9 mouse cellular contexts compared by ENCODE assay signal in genomic region chr15:62496193-62496592, GRCm38 (mm10).
DNase-seq lines count a peak whose midpoint lies in the region; ATAC-seq and TF ChIP-seq lines count a peak whose summit lies in the region.
"Had no signal": no experiment of that assay in that cellular context is flagged by ENCODE, and none has a peak within 500 bp of the region (broad histone marks: within the 10 kb centered on the region; RNA-seq: fewer than 3 reads in every experiment).

No protein-coding gene starts in this region.

- ATAC-seq in lung, embryonic 16.5 days (ENCODE audit: low read depth): peak; percentile 81
- ATAC-seq in hindbrain, embryonic 14.5 days (ENCODE audit: low FRiP score): no peak
- no peak for ATAC-seq in intestine, postnatal 0 days

- WGBS in lung, embryonic 16.5 days: 12% methylated on average over 4 of the region's 4 CpGs
- 10% methylated on average over 4 of the region's 4 CpGs for WGBS in hindbrain, embryonic 14.5 days
- 28% methylated on average over 4 of the region's 4 CpGs for WGBS in intestine, postnatal 0 days

- H3K4me3 ChIP-seq in lung, embryonic 16.5 days (ENCODE audit: low read length): no peak overlapping the region
- H3K4me3 ChIP-seq in hindbrain, embryonic 14.5 days (replicated peaks; ENCODE audit: low read length): no peak overlapping the region
- H3K4me3 ChIP-seq in intestine, postnatal 0 days (ENCODE audit: low read depth, low read length): no peak overlapping the region

- 0 out of 2 replicates have a peak, but pooled peaks cover 2% of the 10 kb centered on the region for H3K4me1 ChIP-seq in lung, embryonic 16.5 days (replicated peaks; ENCODE audit: control insufficient read depth, insufficient read depth, low read length)
- peaks cover 9% of the 10 kb centered on the region; the same call in 1 of the 2 replicates for H3K4me1 ChIP-seq in hindbrain, embryonic 14.5 days (replicated peaks; ENCODE audit: control insufficient read depth, insufficient read depth, low read length)
- no peaks in the 10 kb centered on the region for H3K4me1 ChIP-seq in intestine, postnatal 0 days (replicated peaks; ENCODE audit: control insufficient read depth, insufficient read depth, low read length)

- H3K36me3 ChIP-seq in lung, embryonic 16.5 days (ENCODE audit: control insufficient read depth, insufficient read depth, low read length): no peaks in the 10 kb centered on the region
- H3K36me3 ChIP-seq in hindbrain, embryonic 14.5 days (replicated peaks; ENCODE audit: control insufficient read depth, insufficient read depth): no peaks in the 10 kb centered on the region
- H3K36me3 ChIP-seq in intestine, postnatal 0 days (ENCODE audit: control insufficient read depth, insufficient read depth): no peaks in the 10 kb centered on the region

- TF ChIP-seq CTCF in intestine, postnatal 0 days (IDR thresholded peaks at IDR 0.05; ENCODE audit: low read depth): no peak

- H3K27ac ChIP-seq in lung, embryonic 16.5 days (ENCODE audit: low read length): no peak overlapping the region
- H3K27ac ChIP-seq in hindbrain, embryonic 14.5 days: no peak overlapping the region
- H3K27ac ChIP-seq in intestine, postnatal 0 days (ENCODE audit: low read depth, low read length): no peak overlapping the region
- H3K27ac ChIP-seq: liver, embryonic 14.5 days had no signal

- no peaks in the 10 kb centered on the region for H3K27me3 ChIP-seq in lung, embryonic 16.5 days (ENCODE audit: control insufficient read depth, insufficient read depth, low read depth, low read length)
- H3K27me3 ChIP-seq in hindbrain, embryonic 14.5 days (ENCODE audit: control insufficient read depth, insufficient read depth, low read length): no peaks in the 10 kb centered on the region
- no peaks in the 10 kb centered on the region for H3K27me3 ChIP-seq in intestine, postnatal 0 days (replicated peaks; ENCODE audit: control insufficient read depth, insufficient read depth, low read length)

- no peaks in the 10 kb centered on the region for H3K9me3 ChIP-seq in lung, embryonic 16.5 days (ENCODE audit: control insufficient read depth, low read length)
- no peaks in the 10 kb centered on the region for H3K9me3 ChIP-seq in hindbrain, embryonic 14.5 days (ENCODE audit: control insufficient read depth, low read length)
- no peaks in the 10 kb centered on the region for H3K9me3 ChIP-seq in intestine, postnatal 0 days (ENCODE audit: control insufficient read depth)

- DNase-seq in cerebellum, adult 18-20 months: peak; percentile 3
- DNase-seq in cerebellum, adult 11 months: no peak
- DNase-seq in lung, postnatal 25 days (ENCODE audit: low spot score): no peak
- peak; percentile 40 for DNase-seq in hindbrain, embryonic 14.5 days (ENCODE audit: low spot score)
- peak; percentile 21 for DNase-seq in retina, embryonic 14.5 days (ENCODE audit: low spot score)
- no peak for DNase-seq in frontal cortex, postnatal 14 days (ENCODE audit: low spot score in 2 of 2)

- no peak overlapping the region for H3K9ac ChIP-seq in lung, embryonic 16.5 days (ENCODE audit: low read length)
- no peak overlapping the region for H3K9ac ChIP-seq in hindbrain, embryonic 14.5 days
- H3K9ac ChIP-seq in intestine, postnatal 0 days (ENCODE audit: low read depth, low read length): no peak overlapping the region
- H3K9ac ChIP-seq: liver, embryonic 14.5 days had no signal

- no peak overlapping the region for H3K4me2 ChIP-seq in lung, embryonic 16.5 days (ENCODE audit: low read depth, low read length)
- H3K4me2 ChIP-seq in hindbrain, embryonic 14.5 days (replicated peaks): no peak overlapping the region
- H3K4me2 ChIP-seq in intestine, postnatal 0 days (replicated peaks; ENCODE audit: low read depth): no peak overlapping the region

Comparison
In these comparisons a context has a peak if more than half of its experiments do, and no peak if none do; other contexts are left out.
1. DNase-seq: peak in cerebellum, adult 18-20 months (2 of 2), hindbrain, embryonic 14.5 days (single experiment) and retina, embryonic 14.5 days (single experiment); none in cerebellum, adult 11 months (single experiment), lung, postnatal 25 days (single experiment) and frontal cortex, postnatal 14 days (0 of 2).